Mouse (Mus musculus): ENCODE results near the gene Ctnnbip1. TPM values are rescaled to one million over a fixed set of nuclear protein-coding genes. Genes with fewer than 3 reads are reported as not detected.

The Ctnnbip1 gene
- polyA plus RNA-seq, 1 experiment from 2014 or later: 83.3 TPM

DNA sequence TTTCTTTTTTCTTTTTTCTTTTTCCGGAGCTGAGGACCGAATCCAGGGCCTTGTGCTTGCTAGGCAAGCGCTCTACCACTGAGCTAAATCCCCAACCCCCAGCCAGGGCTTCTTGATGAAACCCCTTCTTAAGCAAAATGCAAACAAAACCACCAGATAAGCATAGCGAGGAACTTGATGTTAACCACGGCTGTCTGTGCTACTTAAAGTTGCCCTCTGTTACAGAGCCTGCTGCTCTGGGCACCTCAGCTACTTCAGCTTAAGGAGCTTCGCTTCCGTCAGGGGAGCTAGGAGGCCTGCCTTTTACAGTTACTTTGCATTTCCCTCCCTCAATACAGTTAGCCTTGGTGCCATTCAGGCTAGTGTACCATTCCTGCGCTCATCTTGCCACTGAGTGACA is 19.1 kb upstream of the Ctnnbip1 start:
- H3K4me3 ChIP-seq: no peak overlapping the region
- no peak for ATAC-seq (ENCODE audit: insufficient number of reproducible peaks, insufficient read depth, low FRiP score, low TSS enrichment)
- 82% methylated on average over 8 of the region's 8 CpGs for WGBS
- no peaks in the 10 kb centered on the region for H3K4me1 ChIP-seq
- H3K27ac ChIP-seq: no peak overlapping the region
- no peak overlapping the region for H3K4me2 ChIP-seq (replicated peaks)
- H3K9me3 ChIP-seq: no peaks in the 10 kb centered on the region
- no peak overlapping the region for H3K9ac ChIP-seq
- no peaks in the 10 kb centered on the region for H3K27me3 ChIP-seq
- peaks cover 57% of the 10 kb centered on the region for H3K36me3 ChIP-seq

GRCm38 (mm10) chr4:149499790-149500189 is 18.2 kb upstream of the Ctnnbip1 start:
- 72% methylated on average over 5 of the region's 5 CpGs for WGBS
- H3K27me3 ChIP-seq: no peaks in the 10 kb centered on the region

GRCm38 (mm10) chr4:149504363-149504762 is 13.7 kb upstream of the Ctnnbip1 start:
- no peak overlapping the region; the same call in 1 of the 2 replicates for H3K27ac ChIP-seq
- 77% methylated on average over 5 of the region's 5 CpGs for WGBS
- H3K4me2 ChIP-seq (replicated peaks): no peak overlapping the region
- H3K4me3 ChIP-seq: no peak overlapping the region
- H3K9me3 ChIP-seq: no peaks in the 10 kb centered on the region
- H3K36me3 ChIP-seq: peaks cover 20% of the 10 kb centered on the region
- no peak overlapping the region for H3K9ac ChIP-seq
- ATAC-seq (ENCODE audit: insufficient number of reproducible peaks, insufficient read depth, low FRiP score, low TSS enrichment): no peak
- H3K4me1 ChIP-seq: no peaks in the 10 kb centered on the region
- H3K27me3 ChIP-seq: no peaks in the 10 kb centered on the region

More at GRCm38 (mm10) chr4:149499790-149500189, 18.2 kb upstream of the Ctnnbip1 start:
- Histone ChIP-seq H3K9ac (no peak overlapping the region), H3K9me3 (no peaks in the 10 kb centered on the region), H3K4me1 (no peaks in the 10 kb centered on the region), H3K4me2 (replicated peaks) (no peak overlapping the region), H3K4me3 (no peak overlapping the region), H3K36me3 (peaks cover 48% of the 10 kb centered on the region), H3K27ac (no peak overlapping the region)
- ATAC-seq (ENCODE audit: insufficient number of reproducible peaks, insufficient read depth, low FRiP score, low TSS enrichment): no peak

- Histone ChIP-seq H3K4me1 (no peaks in the 10 kb centered on the region), H3K36me3 (peaks cover 20% of the 10 kb centered on the region), H3K9ac (no peak overlapping the region), H3K4me2 (replicated peaks) (no peak overlapping the region), H3K27ac (no peak overlapping the region; the same call in 1 of the 2 replicates), H3K27me3 (no peaks in the 10 kb centered on the region), H3K4me3 (no peak overlapping the region), H3K9me3 (no peaks in the 10 kb centered on the region)
- no peak for ATAC-seq (ENCODE audit: insufficient number of reproducible peaks, insufficient read depth, low FRiP score, low TSS enrichment)
- 23% methylated on average over 3 of the region's 3 CpGs for WGBS
These were observed 13.2 kb upstream of the Ctnnbip1 start for GRCm38 (mm10) chr4:149504858-149505257.

GRCm38 (mm10) chr4:149505261-149505967 is 12.6 kb upstream of the Ctnnbip1 start:
- Histone ChIP-seq H3K27me3 (no peaks in the 10 kb centered on the region), H3K27ac (no peak overlapping the region), H3K9me3 (no peaks in the 10 kb centered on the region), H3K4me2 (replicated peaks) (no peak overlapping the region), H3K36me3 (peaks cover 18% of the 10 kb centered on the region), H3K4me1 (no peaks in the 10 kb centered on the region), H3K9ac (no peak overlapping the region), H3K4me3 (no peak overlapping the region)
- no peak for ATAC-seq (ENCODE audit: insufficient number of reproducible peaks, insufficient read depth, low FRiP score, low TSS enrichment)
- WGBS: 49% methylated on average over 15 of the region's 15 CpGs

GRCm38 (mm10) chr4:149506904-149507303 is 11.1 kb upstream of the Ctnnbip1 start:
- Histone ChIP-seq H3K4me1 (no peaks in the 10 kb centered on the region), H3K4me2 (replicated peaks) (no peak overlapping the region), H3K9ac (no peak overlapping the region), H3K27me3 (no peaks in the 10 kb centered on the region), H3K4me3 (no peak overlapping the region), H3K9me3 (no peaks in the 10 kb centered on the region), H3K36me3 (0 out of 2 replicates have a peak, but pooled peaks cover 6% of the 10 kb centered on the region), H3K27ac (no peak overlapping the region)
- ATAC-seq (ENCODE audit: insufficient number of reproducible peaks, insufficient read depth, low FRiP score, low TSS enrichment): no peak
- 87% methylated on average over 3 of the region's 3 CpGs for whole genome bisulfite sequencing

DNA sequence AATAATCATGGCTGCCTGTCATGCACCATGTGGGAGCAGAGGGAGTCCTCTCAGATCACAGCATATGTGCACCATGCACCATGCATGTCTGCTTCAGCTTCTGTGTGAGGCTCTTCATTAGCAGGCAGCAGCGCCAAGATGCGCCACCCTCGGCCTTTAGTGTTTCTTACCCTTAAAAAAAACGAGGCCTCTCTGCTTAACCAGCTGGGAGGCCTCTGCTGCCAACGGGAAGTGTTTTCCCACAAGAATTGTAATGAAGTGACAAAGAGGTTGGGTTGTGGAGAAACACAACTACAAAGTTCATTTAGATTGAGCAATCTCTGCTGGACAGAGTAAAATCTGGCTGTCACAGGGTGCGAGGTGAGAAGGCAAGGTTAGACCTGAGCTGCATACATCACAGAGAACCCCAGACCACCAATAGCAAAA is 6.8 kb upstream of the Ctnnbip1 start:
- Histone ChIP-seq H3K27me3 (no peaks in the 10 kb centered on the region), H3K4me2 (replicated peaks) (no peak overlapping the region), H3K27ac (no peak overlapping the region), H3K36me3 (no peaks in the 10 kb centered on the region), H3K4me3 (no peak overlapping the region), H3K9ac (no peak overlapping the region), H3K4me1 (no peaks in the 10 kb centered on the region), H3K9me3 (no peaks in the 10 kb centered on the region)
- ATAC-seq (ENCODE audit: insufficient number of reproducible peaks, insufficient read depth, low FRiP score, low TSS enrichment): no peak
- 63% methylated on average over 6 of the region's 6 CpGs for WGBS

GRCm38 (mm10) chr4:149512072-149512471 is 6.0 kb upstream of the Ctnnbip1 start:
- ATAC-seq (ENCODE audit: insufficient number of reproducible peaks, insufficient read depth, low FRiP score, low TSS enrichment): no peak
- Histone ChIP-seq H3K4me1 (no peaks in the 10 kb centered on the region), H3K9ac (no peak overlapping the region), H3K36me3 (no peaks in the 10 kb centered on the region), H3K4me2 (replicated peaks) (no peak overlapping the region), H3K27me3 (no peaks in the 10 kb centered on the region), H3K4me3 (no peak overlapping the region), H3K27ac (no peak overlapping the region), H3K9me3 (no peaks in the 10 kb centered on the region)
- 87% methylated on average over 7 of the region's 7 CpGs for WGBS

- Histone ChIP-seq H3K27me3 (no peaks in the 10 kb centered on the region), H3K4me3 (no peak overlapping the region), H3K36me3 (no peaks in the 10 kb centered on the region), H3K9ac (no peak overlapping the region), H3K4me1 (peaks cover 10% of the 10 kb centered on the region), H3K4me2 (replicated peaks) (no peak overlapping the region), H3K9me3 (no peaks in the 10 kb centered on the region), H3K27ac (no peak overlapping the region)
- ATAC-seq (ENCODE audit: insufficient number of reproducible peaks, insufficient read depth, low FRiP score, low TSS enrichment): no peak
- WGBS: 90% methylated on average over 5 of the region's 5 CpGs
These were observed 2.3 kb upstream of the Ctnnbip1 start for GRCm38 (mm10) chr4:149515706-149516105.

- ATAC-seq (ENCODE audit: insufficient number of reproducible peaks, insufficient read depth, low FRiP score, low TSS enrichment): peak; percentile 18; the same call in 1 of the 2 replicates
- H3K9ac ChIP-seq: peak overlapping the region; percentile 93
- H3K27me3 ChIP-seq: no peaks in the 10 kb centered on the region
- no peaks in the 10 kb centered on the region for H3K36me3 ChIP-seq
- H3K27ac ChIP-seq: peak overlapping the region; percentile 76
- 3% methylated on average over 35 of the region's 52 CpGs for WGBS
- H3K4me3 ChIP-seq: peak overlapping the region; percentile 84
- H3K4me1 ChIP-seq: peaks cover 14% of the 10 kb centered on the region
- peak overlapping the region; percentile 93 for H3K4me2 ChIP-seq (replicated peaks)
- no peaks in the 10 kb centered on the region for H3K9me3 ChIP-seq
These were observed 550 bp downstream of the Ctnnbip1 start for GRCm38 (mm10) chr4:149518351-149519220.

- H3K9ac ChIP-seq: no peak overlapping the region
- H3K4me1 ChIP-seq: peaks cover 22% of the 10 kb centered on the region
- H3K36me3 ChIP-seq: no peaks in the 10 kb centered on the region
- no peaks in the 10 kb centered on the region for H3K9me3 ChIP-seq
- H3K27ac ChIP-seq: no peak overlapping the region
- no peak overlapping the region for H3K4me2 ChIP-seq (replicated peaks)
- no peak overlapping the region for H3K4me3 ChIP-seq
- no peaks in the 10 kb centered on the region for H3K27me3 ChIP-seq
- WGBS: 67% methylated on average over 10 of the region's 10 CpGs
- ATAC-seq (ENCODE audit: insufficient number of reproducible peaks, insufficient read depth, low FRiP score, low TSS enrichment): no peak
These were observed 3.2 kb downstream of the Ctnnbip1 start for GRCm38 (mm10) chr4:149521258-149521657.

DNA sequence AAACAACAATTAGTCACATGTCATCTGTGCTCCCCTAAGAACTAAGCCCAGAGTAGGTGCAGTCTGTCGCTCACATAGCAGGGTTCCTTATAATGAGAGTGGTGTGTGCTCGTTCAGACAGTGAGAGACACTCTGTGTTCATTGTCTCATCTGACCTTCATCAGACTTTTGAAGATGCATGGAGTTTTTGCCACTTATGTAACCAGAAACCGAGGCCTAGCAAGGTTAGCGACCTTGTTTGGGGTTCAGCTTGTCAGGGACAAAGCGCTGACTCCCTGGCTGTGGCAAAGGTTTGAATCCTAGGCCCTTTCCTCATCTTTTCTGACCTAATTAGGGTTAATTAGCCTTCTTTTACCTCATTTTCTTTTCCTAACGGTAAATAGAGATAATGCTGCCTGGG is 5.9 kb downstream of the Ctnnbip1 start:
- peaks cover 27% of the 10 kb centered on the region for H3K4me1 ChIP-seq
- no peak for ATAC-seq (ENCODE audit: insufficient number of reproducible peaks, insufficient read depth, low FRiP score, low TSS enrichment)
- no peak overlapping the region for H3K27ac ChIP-seq
- no peaks in the 10 kb centered on the region for H3K9me3 ChIP-seq
- H3K36me3 ChIP-seq: no peaks in the 10 kb centered on the region
- no peak overlapping the region for H3K4me2 ChIP-seq (replicated peaks)
- 69% methylated on average over 6 of the region's 6 CpGs for WGBS
- no peak overlapping the region for H3K4me3 ChIP-seq
- no peaks in the 10 kb centered on the region for H3K27me3 ChIP-seq
- H3K9ac ChIP-seq: no peak overlapping the region
